Mouse (Mus musculus): ENCODE results near the gene Mafg.

Mafg gene

GRCm38 (mm10) chr11:120576365-120576981 lies 56.9 kb downstream of the Mafg start:
- Histone ChIP-seq H3K9me3 (ENCODE audit: low read length) (no peaks in the 10 kb centered on the region), H3K36me3 (ENCODE audit: insufficient read depth, low read length) (peaks cover 52% of the 10 kb centered on the region), H3K4me3 (replicated peaks; ENCODE audit: low read length) (no peak overlapping the region), H3K4me1 (replicated peaks; ENCODE audit: low read depth, low read length) (peaks cover 65% of the 10 kb centered on the region), H3K27me3 (ENCODE audit: insufficient read depth, low read length) (no peaks in the 10 kb centered on the region)
- TF ChIP-seq NANOG (IDR thresholded peaks at IDR 0.05; ENCODE audit: borderline replicate concordance, low read length) (no peak), CTCF (conservative IDR thresholded peaks at IDR 0.05; ENCODE audit: low read length) (no peak), POU5F1 (IDR thresholded peaks at IDR 0.05; ENCODE audit: borderline replicate concordance, low read length) (no peak)

- H3K27me3 ChIP-seq (ENCODE audit: insufficient read depth, low read length), result no peaks in the 10 kb centered on the region
These were observed 57.5 kb downstream of the Mafg start for GRCm38 (mm10) chr11:120575940-120576339.

More at GRCm38 (mm10) chr11:120575940-120576339, 57.5 kb downstream of the Mafg start:
- H3K36me3 ChIP-seq (ENCODE audit: insufficient read depth, low read length), result peaks cover 58% of the 10 kb centered on the region
- TF ChIP-seq CTCF (conservative IDR thresholded peaks at IDR 0.05; ENCODE audit: low read length) (no peak), POU5F1 (IDR thresholded peaks at IDR 0.05; ENCODE audit: borderline replicate concordance, low read length) (no peak), NANOG (IDR thresholded peaks at IDR 0.05; ENCODE audit: borderline replicate concordance, low read length) (no peak)
- H3K4me1 ChIP-seq (replicated peaks; ENCODE audit: low read depth, low read length), result peaks cover 71% of the 10 kb centered on the region
- H3K9me3 ChIP-seq (ENCODE audit: low read length), result no peaks in the 10 kb centered on the region
- H3K4me3 ChIP-seq (replicated peaks; ENCODE audit: low read length), result no peak overlapping the region

All from E14TG2a.4 (cell line).